Mouse (Mus musculus): Measurements from ENCODE around the gene Ptpro. TPM values are rescaled to one million over a fixed set of nuclear protein-coding genes. Genes with fewer than 3 reads are reported as not detected.

The Ptpro gene
- total RNA-seq, 2 experiments from 2014 or later: 130 to 134 TPM

DNA sequence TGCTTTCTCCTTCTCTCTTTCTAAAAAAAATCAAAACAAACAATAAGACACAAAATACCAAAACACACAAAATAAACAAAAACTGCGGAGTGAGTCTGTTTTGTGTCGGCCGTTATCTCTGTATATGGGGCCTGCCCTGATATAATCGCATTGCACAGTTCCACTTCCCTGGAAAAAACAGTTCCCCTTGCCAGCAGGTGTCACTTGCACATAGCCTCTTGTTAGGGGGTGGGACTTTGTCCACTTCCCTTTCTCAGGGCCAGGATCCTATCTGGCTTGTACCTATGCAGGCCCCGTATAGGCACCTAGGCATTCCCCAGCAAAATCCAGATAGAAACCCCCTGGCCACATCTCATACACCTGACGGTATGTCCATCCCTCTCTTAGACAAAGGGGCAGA, 121.8 kb downstream of the Ptpro start:
- intact Hi-C loops (cut with DNase I): no loop called here
- DNase-seq: no peak

DNA sequence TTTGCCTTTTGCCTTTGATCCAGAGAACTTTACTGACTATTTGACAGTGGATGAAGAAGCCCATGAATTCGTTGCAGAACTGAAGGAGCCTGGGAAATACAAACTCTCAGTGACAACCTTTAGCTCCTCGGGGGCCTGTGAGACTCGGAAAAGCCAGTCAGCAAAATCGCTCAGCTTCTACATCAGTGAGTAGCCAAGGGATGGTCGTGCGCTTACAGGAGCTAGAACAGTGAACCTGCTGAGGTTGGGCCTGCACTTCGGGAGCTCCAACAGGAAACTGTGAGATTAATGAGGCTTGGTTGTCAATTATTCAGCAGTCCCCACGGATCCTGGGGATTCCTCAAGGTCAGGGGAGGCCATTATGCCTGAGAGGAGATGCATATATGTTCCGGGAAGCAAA, 130.4 kb downstream of the Ptpro start:
- DNase-seq: no peak
- intact Hi-C loops (cut with DNase I): loop anchor here (5.0 kb wide), 1 partner anchor 130 kb away; the partner anchor contains the start of gene Ptpro

GRCm38 (mm10) chr6:137386344-137386743, 134.2 kb downstream of the Ptpro start:
- intact Hi-C loops (cut with DNase I): no loop called here
- no peak for DNase-seq

DNA sequence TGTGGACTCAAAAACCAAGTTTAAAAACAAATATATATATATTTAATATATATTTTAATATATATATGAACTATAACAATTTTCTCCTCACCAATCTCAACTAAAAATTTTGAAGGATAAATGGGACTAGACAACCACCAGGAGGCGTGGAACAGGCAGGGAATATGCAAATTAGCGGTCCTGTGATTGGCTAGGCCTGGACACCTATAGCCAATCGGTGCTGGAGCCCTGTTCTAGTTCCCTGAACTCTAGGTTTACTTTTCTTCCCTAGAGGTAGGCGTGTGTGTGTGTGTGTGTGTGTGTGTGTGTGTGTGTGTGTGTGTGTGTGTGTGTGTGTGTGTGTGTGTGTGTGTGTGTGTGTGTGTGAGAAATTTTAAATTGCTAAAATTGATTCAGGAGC, 134.8 kb downstream of the Ptpro start:
- DNase-seq: no peak
- intact Hi-C loops (cut with DNase I): no loop called here

GRCm38 (mm10) chr6:137395075-137395474, 143.0 kb downstream of the Ptpro start:
- intact Hi-C loops (cut with DNase I): loop anchor here (5.0 kb wide), 1 partner anchor 188 kb away; no protein-coding TSS in a partner anchor
- DNase-seq: no peak

DNA sequence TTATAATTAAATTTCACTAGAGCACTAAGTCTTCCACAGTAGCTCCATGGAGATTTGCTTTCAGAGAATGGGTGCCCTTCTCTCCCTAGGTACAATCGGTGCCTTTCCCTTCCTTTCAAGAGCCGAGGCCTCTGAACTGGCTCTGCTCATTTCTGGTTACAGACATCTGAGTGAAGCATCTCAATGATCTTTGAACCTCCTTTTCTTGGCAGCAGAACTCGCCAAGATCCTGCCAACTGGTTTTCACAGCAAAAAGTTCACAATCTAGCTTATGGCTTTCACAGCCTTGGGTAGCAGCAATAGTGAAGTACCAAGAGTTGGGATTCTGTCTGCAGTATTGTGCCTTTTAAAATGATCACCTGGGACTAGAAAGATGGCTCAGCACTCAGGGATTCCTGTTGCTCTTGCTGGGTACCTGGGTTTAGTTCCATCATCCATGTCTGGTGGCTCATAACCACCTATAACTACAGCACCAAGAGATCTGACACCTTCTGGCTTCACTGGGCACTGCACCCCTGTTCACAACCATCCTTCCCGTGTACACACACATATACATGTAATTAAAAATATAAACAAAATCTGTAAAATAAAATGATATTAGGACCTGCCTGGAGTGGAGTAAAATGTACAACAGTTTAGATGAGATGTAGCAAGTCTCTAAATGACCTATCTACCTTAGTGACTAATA, 144.1 kb downstream of the Ptpro start:
- intact Hi-C loops (cut with DNase I): loop anchor here (5.0 kb wide), 1 partner anchor 189 kb away; no protein-coding TSS in a partner anchor
- no peak for DNase-seq

DNA sequence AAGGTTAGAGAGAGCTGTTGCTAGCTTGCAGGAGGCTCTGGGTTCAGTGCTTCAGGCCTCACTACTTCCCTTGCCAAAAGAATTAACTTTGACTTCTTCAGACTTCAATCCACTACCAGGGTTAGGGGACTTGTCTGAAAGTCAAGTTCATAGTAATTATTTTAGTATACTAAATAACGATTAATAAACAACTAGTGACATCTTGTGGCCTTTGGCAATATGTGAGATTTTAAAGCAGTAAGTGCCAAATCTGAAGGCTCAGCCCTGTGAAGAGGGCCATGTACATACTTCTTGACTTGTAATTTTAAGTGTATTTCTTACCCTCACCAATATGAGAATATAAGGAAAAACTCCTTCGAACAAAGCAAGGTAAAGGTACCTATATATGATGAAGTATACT, 145.2 kb downstream of the Ptpro start:
- no peak for DNase-seq
- intact Hi-C loops (cut with DNase I): loop anchor here (5.0 kb wide), 1 partner anchor 190 kb away; no protein-coding TSS in a partner anchor

DNA sequence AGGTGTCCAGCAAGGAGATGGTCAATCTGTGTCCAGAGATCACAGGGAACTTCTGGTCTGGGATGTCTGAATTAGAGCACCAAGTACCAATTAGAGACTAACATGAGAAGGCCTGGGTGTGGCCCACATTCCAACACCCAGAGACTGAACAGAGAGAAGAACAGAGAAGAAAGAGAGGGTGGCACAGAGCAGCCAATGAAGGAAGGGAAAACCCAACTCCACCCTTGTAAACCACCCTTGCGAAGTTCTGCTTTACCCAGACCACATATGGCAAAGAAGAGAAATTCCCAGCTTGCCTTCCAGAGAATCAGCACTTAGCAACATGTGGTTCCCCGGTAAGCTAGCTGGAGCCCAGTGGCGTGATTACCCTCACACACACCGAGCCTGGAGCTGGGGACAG, 152.1 kb downstream of the Ptpro start:
- DNase-seq: no peak
- intact Hi-C loops (cut with DNase I): no loop called here

GRCm38 (mm10) chr6:137405690-137406089, 153.6 kb downstream of the Ptpro start:
- intact Hi-C loops (cut with DNase I): no loop called here
- no peak for DNase-seq

GRCm38 (mm10) chr6:137410510-137410909, 158.4 kb downstream of the Ptpro start:
- intact Hi-C loops (cut with DNase I): no loop called here
- no peak for DNase-seq

DNA sequence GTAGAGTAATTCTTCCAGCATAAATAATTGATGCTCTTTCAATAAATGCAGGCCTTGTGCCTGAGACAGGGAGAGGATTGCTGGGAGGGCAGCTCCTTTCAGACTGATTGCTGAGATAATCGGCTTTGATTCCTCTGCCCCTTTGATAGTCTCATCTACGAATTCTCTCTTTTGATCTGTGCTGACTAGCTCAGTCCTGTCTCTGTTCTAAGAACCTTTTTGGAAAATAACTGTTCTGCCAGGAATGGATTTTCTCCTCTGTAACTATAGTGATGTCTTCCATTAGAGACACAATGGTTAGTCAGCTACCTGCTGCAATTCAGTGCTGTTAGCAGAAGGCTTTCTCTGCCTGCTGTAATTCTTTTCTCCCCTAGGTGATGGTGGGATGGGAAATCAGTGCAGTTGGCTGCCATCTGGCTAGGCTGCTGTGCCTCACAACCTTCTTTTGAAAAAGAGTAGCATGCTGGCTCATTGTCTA, 159.8 kb downstream of the Ptpro start:
- intact Hi-C loops (cut with DNase I): no loop called here
- DNase-seq: no peak

DNA sequence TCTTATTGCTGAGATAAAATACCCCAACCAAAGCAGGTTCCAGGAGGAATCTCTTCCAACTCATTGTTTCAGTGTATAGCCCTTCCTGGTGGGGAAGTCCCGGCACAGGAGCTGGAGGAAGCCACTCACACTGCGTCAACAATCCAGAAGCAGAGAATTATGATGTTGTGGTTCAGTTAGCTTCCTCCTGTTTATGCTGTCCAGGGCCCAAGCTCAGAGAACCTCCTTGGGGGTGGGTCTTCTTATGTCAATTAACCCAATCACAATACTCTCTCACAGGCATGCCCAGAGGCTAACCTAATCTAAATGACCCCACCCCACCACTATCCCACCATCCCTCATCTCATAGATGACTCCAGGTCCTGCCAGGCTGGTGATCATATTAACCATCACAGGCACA, 160.9 kb downstream of the Ptpro start:
- DNase-seq: no peak
- intact Hi-C loops (cut with DNase I): no loop called here

GRCm38 (mm10) chr6:137414531-137415405, 162.6 kb downstream of the Ptpro start:
- intact Hi-C loops (cut with DNase I): no loop called here
- peak; percentile 34 for DNase-seq

- intact Hi-C loops (cut with DNase I): no loop called here
- DNase-seq: no peak
Measured at GRCm38 (mm10) chr6:137422777-137423176, 170.7 kb downstream of the Ptpro start.

- no peak for DNase-seq
- intact Hi-C loops (cut with DNase I): no loop called here
Measured at GRCm38 (mm10) chr6:137423830-137424229, 171.7 kb downstream of the Ptpro start.

GRCm38 (mm10) chr6:137425500-137426432, 173.6 kb downstream of the Ptpro start:
- intact Hi-C loops (cut with DNase I): no loop called here
- peak; percentile 36 for DNase-seq

- intact Hi-C loops (cut with DNase I): no loop called here
- peak; percentile 29 for DNase-seq
Measured at GRCm38 (mm10) chr6:137433521-137434137, 181.5 kb downstream of the Ptpro start.

GRCm38 (mm10) chr6:137437486-137437885, 185.4 kb downstream of the Ptpro start:
- intact Hi-C loops (cut with DNase I): no loop called here

GRCm38 (mm10) chr6:137437902-137438580, 185.9 kb downstream of the Ptpro start:
- intact Hi-C loops (cut with DNase I): no loop called here
- peak; percentile 28 for DNase-seq

More at GRCm38 (mm10) chr6:137437486-137437885, 185.4 kb downstream of the Ptpro start:
- DNase-seq: no peak
